Mouse (Mus musculus) MEL (cell line): ENCODE measurements around the gene Ptger1.

ENCODE experiments used
- TCF12 ChIP-seq: IDR thresholded peaks from 2 replicates; pipeline ENCODE4 v1.6.1; 2014; ENCODE audit warnings: low read depth, mild to moderate bottlenecking, inconsistent platforms, low read length, improper control_type of control experiment, moderate library complexity
- USF1 ChIP-seq: IDR thresholded peaks from 2 replicates; pipeline ENCODE4 v1.6.1; 2014; ENCODE audit warnings: low read depth, mild to moderate bottlenecking, inconsistent platforms, low read length, improper control_type of control experiment, moderate library complexity

DNA sequence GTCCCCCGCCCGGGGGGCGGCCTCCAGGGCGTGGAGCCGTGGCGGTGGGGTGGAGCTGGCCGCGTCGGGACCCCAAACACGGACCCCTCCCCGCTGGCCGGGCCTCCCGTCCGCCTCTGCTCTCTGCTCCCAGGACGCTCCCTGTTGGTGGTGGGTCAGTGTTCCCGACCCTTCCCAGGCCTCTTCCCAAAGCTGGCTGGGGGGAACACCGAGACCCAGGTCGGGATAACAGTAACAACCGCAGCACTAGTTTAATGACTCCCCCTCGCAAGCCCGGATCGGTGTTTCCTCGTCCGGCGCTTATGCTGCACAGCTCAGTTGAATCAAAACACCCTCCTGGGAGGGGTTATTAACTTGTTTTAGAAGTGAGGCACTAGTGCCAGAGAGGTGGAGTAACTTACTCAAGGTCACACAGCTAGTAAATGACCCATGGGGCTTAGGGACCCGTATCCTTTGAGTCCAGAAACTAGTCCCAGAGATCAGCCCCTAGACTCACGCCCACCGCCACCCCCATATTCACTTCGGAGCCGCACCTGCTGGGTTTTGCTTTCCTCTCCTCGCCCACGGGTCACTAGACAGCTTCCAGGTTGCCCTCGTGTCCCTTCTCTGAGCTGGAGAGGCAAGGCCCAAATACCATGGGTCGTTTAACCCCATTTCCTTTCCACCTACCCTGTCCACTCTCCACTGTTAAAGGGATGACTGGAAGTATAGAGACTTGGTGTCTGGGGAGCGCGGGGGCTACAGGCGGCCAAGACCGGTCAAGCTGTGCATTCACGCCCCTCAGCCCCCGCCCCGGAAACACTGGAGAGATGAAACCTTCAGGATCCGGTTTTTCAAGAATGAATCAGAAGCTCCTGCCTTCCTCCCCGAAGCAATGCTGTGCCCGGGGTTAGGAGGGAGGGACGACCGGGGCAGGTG, 13.5 kb upstream of the Ptger1 start:
- TF ChIP-seq TCF12 (no peak), USF1 (no peak)
